Mouse (Mus musculus) right cerebral cortex, postnatal 36 days (tissue): ENCODE data around the gene Itgae.

Experiments
- DNase-seq, 2 experiments: peaks; one replicate each; pipeline ENCODE4 v3.0.0; 2022; ENCODE audit warnings: low spot score in 2 of 2, mixed read lengths in 1 of 2

Itgae gene

DNA sequence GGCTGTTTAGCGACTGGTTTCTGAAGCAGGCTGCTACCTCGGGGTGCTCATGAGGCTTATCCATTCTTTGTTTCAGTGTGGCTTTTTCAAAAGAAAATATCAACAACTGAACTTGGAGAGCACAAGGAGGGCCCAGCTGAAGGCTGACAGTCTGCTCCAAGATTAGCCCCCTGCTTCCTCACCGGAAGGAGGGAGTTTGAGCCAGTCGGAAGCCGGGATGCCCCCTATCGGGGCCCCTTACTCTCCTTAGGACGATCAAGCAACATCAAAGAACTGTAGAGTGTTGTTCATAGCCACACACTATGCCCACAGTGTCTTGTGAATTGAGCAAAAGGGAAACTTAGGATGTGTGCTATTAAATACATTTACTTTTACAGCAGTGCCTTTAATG, 56.6 kb downstream of the Itgae start:
- no peak for DNase-seq

DNA sequence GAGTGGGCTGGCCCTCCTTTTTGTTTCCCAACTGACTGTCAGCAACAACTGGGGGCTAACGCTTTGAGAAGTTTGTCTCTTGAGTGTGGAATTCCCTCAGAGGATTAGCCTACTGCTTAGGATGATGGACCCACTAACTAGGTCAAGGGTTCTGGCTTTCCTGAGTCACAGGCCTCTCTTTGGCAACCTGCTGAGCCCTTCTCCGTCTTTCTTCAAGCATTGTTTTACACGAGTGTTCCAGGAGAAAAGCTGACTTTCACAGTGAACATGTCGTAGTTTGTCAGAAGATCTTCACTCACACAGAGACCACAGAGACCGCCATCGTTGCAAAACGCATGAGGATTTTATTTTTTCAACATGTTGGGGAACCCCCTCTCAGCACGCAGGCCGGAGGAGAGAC, 57.8 kb downstream of the Itgae start:
- no peak for DNase-seq

GRCm38 (mm10) chr11:73155071-73155470, 64.7 kb downstream of the Itgae start:
- DNase-seq: no peak

- DNase-seq: no peak
These were observed 69.8 kb downstream of the Itgae start, which contains the start of gene P2rx5 for GRCm38 (mm10) chr11:73159957-73160810. Gene P2rx5 (plus strand): TSS chr11:73160421.

DNA sequence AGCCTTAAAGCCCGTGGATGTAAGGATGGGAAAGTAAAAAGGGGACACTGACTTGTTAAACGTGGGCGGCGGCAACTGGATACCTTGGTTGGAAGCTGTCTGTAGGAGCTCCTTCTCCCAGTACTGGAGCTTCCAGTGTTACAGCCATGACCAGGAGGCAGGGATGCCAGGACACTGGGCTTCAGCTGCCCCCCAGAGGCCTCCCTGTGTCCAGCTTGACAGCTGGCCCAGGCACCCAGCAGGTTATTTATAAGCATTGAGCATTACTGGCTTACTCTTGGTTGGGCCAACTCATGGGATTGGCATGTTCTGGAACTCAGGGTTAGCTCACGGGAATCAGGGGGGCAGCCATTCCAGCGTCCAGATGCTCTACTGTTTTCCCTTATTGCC, 70.4 kb downstream of the Itgae start:
- no peak for DNase-seq

- DNase-seq: no peak
These were observed 71.2 kb downstream of the Itgae start for GRCm38 (mm10) chr11:73161616-73162015.

GRCm38 (mm10) chr11:73162284-73162683, 71.9 kb downstream of the Itgae start:
- DNase-seq: no peak

DNA sequence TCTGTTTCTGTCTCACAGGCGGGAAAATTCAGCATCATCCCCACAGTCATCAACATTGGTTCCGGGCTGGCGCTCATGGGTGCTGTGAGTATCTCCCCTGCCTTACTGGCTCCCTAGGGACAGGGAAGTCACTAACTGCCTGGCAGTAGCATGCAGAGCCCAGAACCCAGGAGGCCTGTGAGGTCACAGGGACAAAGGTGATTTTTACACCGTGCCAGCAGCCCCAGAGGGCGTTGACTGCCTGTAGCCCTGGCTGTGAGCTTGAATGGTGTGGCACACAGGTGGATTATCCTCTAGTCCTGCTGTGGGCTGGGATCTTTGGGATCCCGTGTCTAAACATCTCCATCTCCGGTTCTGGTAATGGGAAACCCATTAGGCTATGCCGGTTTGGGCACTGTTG, 77.7 kb downstream of the Itgae start:
- no peak for DNase-seq

DNA sequence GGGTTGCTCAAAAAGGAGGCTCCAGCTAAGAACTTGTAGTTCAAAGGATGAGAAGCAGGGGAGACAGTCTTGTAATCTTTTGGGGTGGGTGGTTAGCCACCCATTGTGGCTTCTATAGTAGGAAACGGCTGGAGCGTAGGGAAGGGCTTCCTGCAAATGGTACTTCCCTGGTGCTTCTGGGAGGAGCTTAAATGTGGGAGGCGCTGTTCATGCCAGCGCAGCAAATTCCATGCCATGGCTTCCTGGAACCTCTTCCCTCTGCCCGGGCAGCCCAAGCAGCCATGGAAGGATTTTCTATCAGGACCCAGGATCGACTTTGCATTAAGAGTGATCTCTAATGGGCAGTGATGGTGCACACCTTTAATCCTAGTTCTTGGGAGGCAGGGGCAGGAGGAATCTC, 78.2 kb downstream of the Itgae start:
- no peak for DNase-seq

GRCm38 (mm10) chr11:73169231-73169630, 78.8 kb downstream of the Itgae start:
- peak; percentile 19 to 25 for DNase-seq

DNA sequence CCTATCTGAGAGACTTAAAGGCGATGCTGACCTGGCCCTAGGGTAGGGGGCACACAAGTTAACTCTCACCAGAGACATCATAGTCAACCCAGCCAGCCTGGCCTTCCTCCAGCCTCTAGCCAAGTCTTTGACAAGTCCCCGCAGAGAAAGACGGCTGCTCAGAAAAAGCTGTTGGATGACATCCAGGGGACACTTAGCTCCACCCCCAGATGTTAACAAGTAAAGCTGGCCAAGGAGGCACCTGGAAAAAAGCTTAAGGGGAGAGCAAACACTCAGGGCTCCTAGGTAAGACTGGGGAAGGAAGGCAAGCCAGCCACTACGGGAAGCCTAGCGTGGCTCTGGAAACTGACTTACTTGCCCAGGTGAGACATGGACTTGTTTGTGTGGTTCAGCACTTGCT, 81.8 kb downstream of the Itgae start:
- no peak for DNase-seq

DNA sequence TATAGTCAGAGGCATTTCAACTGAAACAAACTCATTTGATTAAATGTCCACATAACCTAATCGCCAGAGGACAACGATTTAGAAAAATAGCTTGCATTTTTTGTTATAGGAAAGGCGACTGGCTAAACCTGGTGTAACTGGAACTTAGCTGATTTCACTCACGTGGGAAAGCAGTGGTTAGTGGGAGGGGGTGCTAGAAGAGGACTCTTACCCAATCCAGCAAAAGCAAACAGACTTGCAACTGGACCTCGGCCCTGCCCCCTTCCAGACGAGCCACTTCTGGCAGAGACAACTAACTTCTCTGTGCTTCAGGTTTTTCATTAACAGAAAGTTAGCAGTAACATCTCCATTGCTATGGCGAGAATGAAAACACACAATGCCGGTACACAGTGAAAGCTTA, 85.2 kb downstream of the Itgae start:
- no peak for DNase-seq

DNA sequence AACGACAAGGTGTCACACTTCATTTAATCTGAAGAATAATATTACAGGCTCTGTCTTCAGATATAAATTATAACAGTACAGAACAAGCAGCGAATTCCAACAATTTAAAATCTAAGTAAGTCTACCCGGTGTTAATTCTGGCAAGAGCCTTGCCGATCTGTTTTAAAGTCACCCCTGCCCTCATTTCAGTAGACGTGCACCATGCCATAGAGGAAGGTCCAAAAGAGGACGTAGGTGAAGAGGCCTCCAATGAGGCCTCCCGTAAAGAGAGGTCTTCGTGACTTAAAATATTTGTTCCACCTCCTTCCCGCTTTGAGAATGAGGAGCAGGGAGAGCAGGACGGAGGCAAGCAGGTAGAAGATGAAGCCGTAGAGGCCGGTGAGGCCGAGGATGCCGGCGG, 85.8 kb downstream of the Itgae start:
- DNase-seq: no peak

- peak; percentile 93 for DNase-seq
These were observed 86.5 kb downstream of the Itgae start, which contains the start of the genes Emc6 and Tax1bp3 for GRCm38 (mm10) chr11:73176608-73177508. Gene Emc6 (minus strand): TSS chr11:73177037. Gene Tax1bp3 (plus strand): TSS chr11:73177083.

DNA sequence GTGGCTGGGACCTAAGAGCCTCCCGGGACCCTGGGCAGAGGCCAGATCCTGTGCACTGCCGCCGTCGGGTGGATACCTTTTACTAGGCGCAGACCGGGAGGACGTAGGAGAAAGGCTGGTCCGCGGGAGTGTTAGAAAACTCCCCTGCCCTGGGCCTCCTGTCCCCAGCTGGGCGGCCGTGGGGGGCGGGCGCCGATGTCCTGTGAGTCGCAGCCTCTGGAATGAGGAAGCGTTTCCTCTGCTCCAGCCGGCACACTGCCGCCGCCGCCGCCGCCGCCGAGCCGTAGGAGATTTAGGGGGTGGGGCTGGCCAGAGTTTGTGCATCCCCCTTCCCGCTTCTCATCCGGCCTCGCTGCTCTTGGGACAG, 87.1 kb downstream of the Itgae start:
- DNase-seq: no peak

GRCm38 (mm10) chr11:73177895-73178294, 87.5 kb downstream of the Itgae start:
- DNase-seq: no peak

GRCm38 (mm10) chr11:73185872-73186615, 95.7 kb downstream of the Itgae start:
- DNase-seq: no peak

DNA sequence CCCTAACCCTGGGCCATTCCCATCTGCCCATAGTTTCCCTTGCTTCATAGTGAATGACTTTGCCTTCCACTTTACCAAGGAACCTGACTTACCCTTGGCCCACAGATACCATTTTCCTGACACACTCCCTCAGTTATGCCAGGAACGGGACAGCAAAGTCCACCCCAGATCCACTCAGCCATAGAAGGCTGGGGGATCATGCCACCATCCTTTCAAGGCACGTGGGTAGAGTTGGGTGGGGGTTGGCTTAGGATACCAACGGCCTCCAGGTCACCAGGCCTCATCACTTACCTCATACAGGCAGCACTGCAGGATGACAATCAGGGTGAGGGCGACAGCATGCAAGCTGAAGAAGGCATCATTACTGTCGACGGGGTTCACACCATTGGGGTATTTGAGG, 96.8 kb downstream of the Itgae start:
- DNase-seq: no peak

GRCm38 (mm10) chr11:73193047-73193446, 102.7 kb downstream of the Itgae start:
- DNase-seq: no peak

GRCm38 (mm10) chr11:73194444-73194843, 104.1 kb downstream of the Itgae start:
- DNase-seq: no peak
